Mouse (Mus musculus): ENCODE measurements around the gene Nrip2. TPM values are rescaled to one million over a fixed set of nuclear protein-coding genes. Genes with fewer than 3 reads are reported as not detected.
A peak's percentile ranks its signal among the peaks of the same experiment; 100 is the strongest.

Gene Nrip2
- total and polyA plus RNA-seq, 2 experiments from 2014 or later: 1.6 to 8.2 TPM

DNA sequence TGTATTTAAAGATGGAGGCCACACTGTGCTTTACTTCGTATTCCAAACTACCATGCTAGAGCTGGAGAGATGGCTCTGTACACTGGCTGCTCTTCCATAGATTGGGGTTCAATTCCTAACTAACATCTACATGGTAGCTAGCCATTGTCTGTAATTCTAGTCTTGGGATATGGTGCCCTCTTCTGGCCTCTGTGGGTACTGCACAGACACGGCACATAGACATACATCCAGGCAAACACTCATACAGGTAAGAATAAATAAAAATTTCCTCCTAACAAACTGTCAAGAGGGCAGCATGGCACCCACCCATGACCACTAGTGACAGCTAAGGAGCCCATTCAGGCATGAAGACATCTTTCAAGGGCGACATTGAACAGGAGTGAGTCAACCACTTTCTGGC is 12.0 kb downstream of the Nrip2 start:
- H3K9ac ChIP-seq (replicated peaks; ENCODE audit: low read depth, low read length): no peak overlapping the region
- H3K36me3 ChIP-seq (replicated peaks; ENCODE audit: control insufficient read depth, insufficient read depth, low read length): peaks cover 62% of the 10 kb centered on the region
- TF ChIP-seq CTCF (IDR thresholded peaks at IDR 0.05; ENCODE audit: low read depth) (peak; percentile 92), EP300 (IDR thresholded peaks at IDR 0.05; ENCODE audit: low read depth) (no peak)
- H3K9me3 ChIP-seq (replicated peaks; ENCODE audit: control insufficient read depth, low read length): no peaks in the 10 kb centered on the region
- H3K27me3 ChIP-seq (ENCODE audit: control insufficient read depth, insufficient read depth, low read length): no peaks in the 10 kb centered on the region
- DNase-seq (ENCODE audit: low spot score) (peak; percentile 60), ATAC-seq (ENCODE audit: insufficient read depth, low read depth) (peak; percentile 31; the same call in 1 of the 2 replicates)
- WGBS: 18% methylated on average over 3 of the region's 3 CpGs
- H3K27ac ChIP-seq (ENCODE audit: low read depth): no peak overlapping the region
- H3K4me1 ChIP-seq (ENCODE audit: control insufficient read depth, insufficient read depth): no peaks in the 10 kb centered on the region
- no peak overlapping the region for H3K4me3 ChIP-seq (ENCODE audit: low read depth, low read length)
- H3K4me2 ChIP-seq (ENCODE audit: low read depth, low read length): no peak overlapping the region

DNA sequence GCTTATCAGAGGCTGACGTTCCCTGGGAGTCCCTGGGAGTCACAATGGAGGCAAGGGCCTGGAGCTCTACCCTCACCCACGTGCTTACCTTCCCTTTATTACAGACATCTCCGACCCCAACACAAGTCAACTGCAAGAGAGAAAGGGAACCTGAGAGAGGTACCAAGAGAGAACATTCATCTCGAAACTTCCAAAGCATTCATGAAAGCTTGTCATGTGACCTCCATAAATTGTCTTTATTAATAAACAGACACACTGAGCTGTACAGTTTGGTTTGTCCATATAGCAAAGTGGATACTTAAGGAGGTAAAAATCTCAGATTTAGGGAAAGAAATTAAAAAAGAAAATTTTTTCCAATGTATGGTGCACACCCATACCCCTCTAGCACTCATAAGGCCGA is 17.1 kb downstream of the Nrip2 start:
- no peaks in the 10 kb centered on the region for H3K27me3 ChIP-seq (ENCODE audit: control insufficient read depth, insufficient read depth, low read length)
- TF ChIP-seq CTCF (IDR thresholded peaks at IDR 0.05; ENCODE audit: low read depth) (no peak), EP300 (IDR thresholded peaks at IDR 0.05; ENCODE audit: low read depth) (no peak)
- no peak overlapping the region for H3K4me3 ChIP-seq (ENCODE audit: low read depth, low read length)
- DNase-seq (ENCODE audit: low spot score) (no peak), ATAC-seq (ENCODE audit: insufficient read depth, low read depth) (no peak)
- WGBS: 83% methylated on average over 5 of the region's 5 CpGs
- no peak overlapping the region for H3K9ac ChIP-seq (replicated peaks; ENCODE audit: low read depth, low read length)
- no peak overlapping the region for H3K4me2 ChIP-seq (ENCODE audit: low read depth, low read length)
- no peak overlapping the region for H3K27ac ChIP-seq (ENCODE audit: low read depth)
- H3K9me3 ChIP-seq (replicated peaks; ENCODE audit: control insufficient read depth, low read length): no peaks in the 10 kb centered on the region
- H3K36me3 ChIP-seq (replicated peaks; ENCODE audit: control insufficient read depth, insufficient read depth, low read length): peaks cover 28% of the 10 kb centered on the region
- H3K4me1 ChIP-seq (ENCODE audit: control insufficient read depth, insufficient read depth): no peaks in the 10 kb centered on the region

DNA sequence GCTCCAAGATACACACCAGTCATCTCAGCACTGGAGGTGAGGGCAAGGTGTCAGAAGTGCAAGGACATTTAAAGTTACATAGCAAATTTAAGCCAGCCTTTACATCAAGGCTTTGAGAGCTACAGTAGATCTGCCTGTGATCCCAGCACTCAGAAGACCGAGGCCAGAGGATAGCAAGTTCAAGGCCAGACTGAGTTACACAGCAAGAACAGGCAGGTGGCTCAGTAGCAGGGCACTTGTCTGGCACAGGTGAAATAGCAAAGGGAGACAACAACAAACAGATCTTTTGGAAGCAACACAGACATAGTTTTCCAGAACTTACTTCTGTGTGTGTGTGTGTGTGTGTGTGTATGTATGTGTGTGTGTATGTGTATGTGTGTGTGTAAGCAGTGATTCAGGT is 19.0 kb downstream of the Nrip2 start:
- Histone ChIP-seq H3K4me3 (ENCODE audit: low read depth, low read length) (no peak overlapping the region), H3K27ac (ENCODE audit: low read depth) (no peak overlapping the region), H3K4me2 (ENCODE audit: low read depth, low read length) (no peak overlapping the region), H3K27me3 (ENCODE audit: control insufficient read depth, insufficient read depth, low read length) (no peaks in the 10 kb centered on the region), H3K9ac (replicated peaks; ENCODE audit: low read depth, low read length) (no peak overlapping the region), H3K4me1 (ENCODE audit: control insufficient read depth, insufficient read depth) (no peaks in the 10 kb centered on the region), H3K9me3 (replicated peaks; ENCODE audit: control insufficient read depth, low read length) (no peaks in the 10 kb centered on the region), H3K36me3 (replicated peaks; ENCODE audit: control insufficient read depth, insufficient read depth, low read length) (peaks cover 9% of the 10 kb centered on the region)
- WGBS: 91% methylated on average over 1 of the region's 1 CpGs
- no peak for ATAC-seq (ENCODE audit: insufficient read depth, low read depth)
- DNase-seq (ENCODE audit: low spot score): no peak
- TF ChIP-seq CTCF (IDR thresholded peaks at IDR 0.05; ENCODE audit: low read depth): no peak
- TF ChIP-seq EP300 (IDR thresholded peaks at IDR 0.05; ENCODE audit: low read depth): no peak

DNA sequence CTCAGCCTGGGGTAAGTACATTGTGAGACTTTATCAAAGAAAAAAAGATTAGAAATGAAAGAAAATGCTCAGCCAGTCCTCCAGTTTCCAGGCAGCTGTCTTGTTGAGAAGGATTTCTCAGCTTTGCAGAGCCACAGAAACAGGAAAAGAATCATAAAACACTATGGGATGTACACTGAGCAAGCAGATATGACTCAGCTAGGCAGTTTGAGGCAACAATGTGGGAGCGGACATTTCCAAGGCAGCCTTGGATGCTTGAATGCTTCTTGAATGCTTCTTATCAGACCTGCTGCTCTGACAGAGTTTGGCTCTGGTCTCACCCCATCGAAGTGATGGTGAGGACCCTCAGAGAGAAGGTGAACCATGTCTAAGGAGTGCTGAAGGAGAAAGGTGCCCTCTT is 21.9 kb downstream of the Nrip2 start:
- H3K9ac ChIP-seq (replicated peaks; ENCODE audit: low read depth, low read length): no peak overlapping the region
- ATAC-seq (ENCODE audit: insufficient read depth, low read depth) (no peak), DNase-seq (ENCODE audit: low spot score) (no peak)
- H3K9me3 ChIP-seq (replicated peaks; ENCODE audit: control insufficient read depth, low read length): no peaks in the 10 kb centered on the region
- H3K4me3 ChIP-seq (ENCODE audit: low read depth, low read length): no peak overlapping the region
- TF ChIP-seq EP300 (IDR thresholded peaks at IDR 0.05; ENCODE audit: low read depth) (no peak), CTCF (IDR thresholded peaks at IDR 0.05; ENCODE audit: low read depth) (no peak)
- no peaks in the 10 kb centered on the region for H3K36me3 ChIP-seq (replicated peaks; ENCODE audit: control insufficient read depth, insufficient read depth, low read length)
- H3K27me3 ChIP-seq (ENCODE audit: control insufficient read depth, insufficient read depth, low read length): no peaks in the 10 kb centered on the region
- no peaks in the 10 kb centered on the region; the same call in 1 of the 2 replicates for H3K4me1 ChIP-seq (ENCODE audit: control insufficient read depth, insufficient read depth)
- 0 out of 2 replicates have a peak overlapping the region, but pooled peaks have one; percentile 6 for H3K27ac ChIP-seq (ENCODE audit: low read depth)
- H3K4me2 ChIP-seq (ENCODE audit: low read depth, low read length): no peak overlapping the region
- WGBS: 54% methylated on average over 2 of the region's 2 CpGs

DNA sequence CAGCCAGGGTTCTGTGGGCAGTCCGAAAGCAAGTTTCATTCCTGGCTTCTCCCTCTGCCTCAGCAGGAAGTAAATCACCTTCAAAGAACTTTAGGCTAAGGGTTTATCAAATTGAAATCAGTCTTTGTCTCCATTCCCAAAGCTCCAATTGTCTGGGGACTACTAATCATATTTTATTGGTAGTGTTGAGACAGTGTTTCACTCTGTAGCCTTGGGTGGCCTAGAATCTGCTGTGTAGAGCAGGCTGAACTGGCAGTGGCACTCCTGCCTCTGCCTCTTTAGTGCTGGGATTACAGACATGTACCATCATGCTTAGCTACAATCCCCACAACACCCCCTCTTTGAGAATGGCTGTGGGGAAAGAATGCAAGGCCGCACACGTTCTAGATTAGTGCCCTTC is 22.4 kb downstream of the Nrip2 start:
- Histone ChIP-seq H3K9ac (replicated peaks; ENCODE audit: low read depth, low read length) (no peak overlapping the region), H3K36me3 (replicated peaks; ENCODE audit: control insufficient read depth, insufficient read depth, low read length) (no peaks in the 10 kb centered on the region), H3K9me3 (replicated peaks; ENCODE audit: control insufficient read depth, low read length) (no peaks in the 10 kb centered on the region), H3K27me3 (ENCODE audit: control insufficient read depth, insufficient read depth, low read length) (no peaks in the 10 kb centered on the region), H3K4me2 (ENCODE audit: low read depth, low read length) (no peak overlapping the region), H3K4me1 (ENCODE audit: control insufficient read depth, insufficient read depth) (no peaks in the 10 kb centered on the region; the same call in 1 of the 2 replicates), H3K27ac (ENCODE audit: low read depth) (no peak overlapping the region), H3K4me3 (ENCODE audit: low read depth, low read length) (no peak overlapping the region)
- no peak for DNase-seq (ENCODE audit: low spot score)
- 80% methylated on average over 3 of the region's 3 CpGs for WGBS
- TF ChIP-seq EP300 (IDR thresholded peaks at IDR 0.05; ENCODE audit: low read depth) (no peak), CTCF (IDR thresholded peaks at IDR 0.05; ENCODE audit: low read depth) (no peak)
- no peak for ATAC-seq (ENCODE audit: insufficient read depth, low read depth)
